Mouse (Mus musculus): ENCODE data around the gene Tnfsf13b. TPM values are rescaled to one million over a fixed set of nuclear protein-coding genes. Genes with fewer than 3 reads are reported as not detected.

Tnfsf13b gene
- total and polyA plus RNA-seq, 2 experiments from 2014 or later: 0.47 to 0.93 TPM

DNA sequence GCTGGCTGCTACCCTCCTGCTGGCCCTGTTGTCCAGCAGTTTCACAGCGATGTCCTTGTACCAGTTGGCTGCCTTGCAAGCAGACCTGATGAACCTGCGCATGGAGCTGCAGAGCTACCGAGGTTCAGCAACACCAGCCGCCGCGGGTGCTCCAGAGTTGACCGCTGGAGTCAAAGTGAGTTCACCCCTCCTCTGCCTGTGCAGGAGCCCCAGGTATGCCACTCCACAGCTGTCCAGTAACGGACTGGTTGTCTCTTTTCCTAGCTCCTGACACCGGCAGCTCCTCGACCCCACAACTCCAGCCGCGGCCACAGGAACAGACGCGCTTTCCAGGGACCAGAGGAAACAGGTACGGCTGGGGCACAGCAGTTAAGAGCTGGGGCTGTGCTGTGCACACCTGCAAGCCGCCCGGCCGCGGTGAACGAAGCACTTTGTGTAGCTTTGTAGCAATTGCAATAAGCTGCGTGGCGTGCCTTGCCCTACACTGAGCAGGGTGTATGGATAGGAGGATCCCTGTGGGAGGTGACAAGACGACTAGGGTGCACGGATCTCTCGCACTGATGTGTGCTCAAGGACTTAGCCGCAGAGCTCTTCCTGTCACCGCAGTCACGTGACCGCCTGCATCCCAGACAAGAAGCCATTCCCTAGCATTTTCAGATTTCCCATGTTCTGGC, 856 bp downstream of the Tnfsf13b start:
- no peaks in the 10 kb centered on the region for H3K9me3 ChIP-seq (ENCODE audit: low read length)
- 4% methylated on average over 29 of the region's 29 CpGs for WGBS
- H3K36me3 ChIP-seq (ENCODE audit: insufficient read depth, low read length): no peaks in the 10 kb centered on the region
- peak; percentile 71 for ATAC-seq
- peak overlapping the region; percentile 61 for H3K4me2 ChIP-seq (ENCODE audit: low read depth, low read length)
- H3K27ac ChIP-seq: no peak overlapping the region
- TF ChIP-seq CTCF (IDR thresholded peaks at IDR 0.05; ENCODE audit: low read depth): no peak
- H3K9ac ChIP-seq (replicated peaks; ENCODE audit: low read length): peak overlapping the region; percentile 29
- H3K27me3 ChIP-seq (ENCODE audit: insufficient read depth, low read length): no peaks in the 10 kb centered on the region
- peak; percentile 57 for DNase-seq (ENCODE audit: low spot score)
- H3K4me1 ChIP-seq (ENCODE audit: insufficient read depth, low read length): 0 out of 2 replicates have a peak, but pooled peaks cover 10% of the 10 kb centered on the region
- H3K4me3 ChIP-seq (ENCODE audit: low read length): peak overlapping the region; percentile 33

DNA sequence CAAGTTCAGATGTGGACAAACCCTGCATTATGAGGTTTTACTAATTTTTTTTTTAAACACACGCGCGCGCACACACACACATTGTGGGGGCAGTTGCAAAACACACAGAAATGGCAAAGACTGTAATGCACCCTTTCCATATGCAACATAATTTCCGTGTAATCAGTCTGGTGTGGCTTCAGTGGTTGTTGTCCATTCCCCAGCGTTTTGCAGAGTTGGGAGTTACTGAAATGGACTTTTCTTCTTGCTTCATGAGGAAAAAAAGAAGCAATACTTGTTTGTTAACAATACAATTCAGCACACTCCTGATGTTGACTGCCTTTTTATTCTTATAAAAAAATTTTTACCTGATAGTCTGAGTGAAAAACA, 1.4 kb downstream of the Tnfsf13b start:
- 0 out of 2 replicates have a peak, but pooled peaks have one; percentile 5 for ATAC-seq
- H3K4me3 ChIP-seq (ENCODE audit: low read length): peak overlapping the region; percentile 33
- peak overlapping the region; percentile 61 for H3K4me2 ChIP-seq (ENCODE audit: low read depth, low read length)
- H3K9ac ChIP-seq (replicated peaks; ENCODE audit: low read length): no peak overlapping the region; the same call in 1 of the 2 replicates
- TF ChIP-seq CTCF (IDR thresholded peaks at IDR 0.05; ENCODE audit: low read depth): no peak
- DNase-seq (ENCODE audit: low spot score): no peak
- no peak overlapping the region for H3K27ac ChIP-seq
- no peaks in the 10 kb centered on the region for H3K9me3 ChIP-seq (ENCODE audit: low read length)
- H3K4me1 ChIP-seq (ENCODE audit: insufficient read depth, low read length): 0 out of 2 replicates have a peak, but pooled peaks cover 10% of the 10 kb centered on the region
- H3K36me3 ChIP-seq (ENCODE audit: insufficient read depth, low read length): no peaks in the 10 kb centered on the region
- no peaks in the 10 kb centered on the region for H3K27me3 ChIP-seq (ENCODE audit: insufficient read depth, low read length)
- WGBS: 37% methylated on average over 6 of the region's 6 CpGs

DNA sequence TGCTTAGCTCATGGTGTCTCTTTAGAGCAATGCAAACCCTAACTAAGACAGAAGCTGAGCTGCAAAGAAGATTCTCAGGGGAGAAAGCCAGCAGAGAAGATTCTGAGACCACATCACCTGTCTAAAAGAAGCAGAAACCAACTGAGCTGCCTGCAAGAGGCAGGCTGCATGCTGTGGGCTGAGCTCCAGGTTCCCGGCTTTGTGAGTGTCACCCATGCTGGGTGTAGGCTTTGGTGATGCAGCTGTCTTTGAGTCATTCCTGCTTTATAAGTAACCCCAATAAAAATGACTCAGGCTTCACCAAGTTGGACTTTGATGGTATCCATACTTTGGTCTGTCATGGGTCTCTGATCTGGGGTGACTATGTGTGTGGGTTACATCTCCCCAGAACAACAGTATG, 10.0 kb downstream of the Tnfsf13b start:
- H3K4me3 ChIP-seq (ENCODE audit: low read length): no peak overlapping the region
- H3K4me1 ChIP-seq (ENCODE audit: insufficient read depth, low read length): no peaks in the 10 kb centered on the region
- H3K9ac ChIP-seq (replicated peaks; ENCODE audit: low read length): no peak overlapping the region
- H3K9me3 ChIP-seq (ENCODE audit: low read length): no peaks in the 10 kb centered on the region
- H3K4me2 ChIP-seq (ENCODE audit: low read depth, low read length): no peak overlapping the region
- 74% methylated on average over 1 of the region's 1 CpGs for WGBS
- no peak overlapping the region for H3K27ac ChIP-seq
- ATAC-seq (no peak), DNase-seq (ENCODE audit: low spot score) (no peak)
- H3K36me3 ChIP-seq (ENCODE audit: insufficient read depth, low read length): no peaks in the 10 kb centered on the region
- no peak for TF ChIP-seq CTCF (IDR thresholded peaks at IDR 0.05; ENCODE audit: low read depth)
- H3K27me3 ChIP-seq (ENCODE audit: insufficient read depth, low read length): no peaks in the 10 kb centered on the region

DNA sequence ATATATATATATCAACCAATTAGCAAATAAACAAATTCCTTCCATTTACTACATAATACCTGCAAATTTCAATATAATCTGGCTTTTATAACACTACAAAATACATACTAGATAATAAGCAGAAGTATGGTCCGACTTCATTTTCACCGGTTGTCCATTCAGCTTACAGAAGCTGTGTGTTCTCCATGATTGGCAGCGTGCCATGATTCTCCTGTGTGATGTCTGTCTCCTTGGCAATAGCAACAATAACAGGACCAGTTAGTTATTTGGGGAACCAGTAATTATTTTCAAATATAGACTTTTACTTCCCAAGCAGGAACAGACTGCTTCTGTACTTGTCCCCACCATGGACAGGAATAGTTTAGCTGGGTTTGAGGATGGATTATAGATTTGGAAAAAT, 11.0 kb downstream of the Tnfsf13b start:
- Histone ChIP-seq H3K4me3 (ENCODE audit: low read length) (no peak overlapping the region), H3K9me3 (ENCODE audit: low read length) (no peaks in the 10 kb centered on the region), H3K27ac (no peak overlapping the region), H3K4me2 (ENCODE audit: low read depth, low read length) (no peak overlapping the region), H3K4me1 (ENCODE audit: insufficient read depth, low read length) (no peaks in the 10 kb centered on the region), H3K27me3 (ENCODE audit: insufficient read depth, low read length) (no peaks in the 10 kb centered on the region), H3K9ac (replicated peaks; ENCODE audit: low read length) (no peak overlapping the region), H3K36me3 (ENCODE audit: insufficient read depth, low read length) (no peaks in the 10 kb centered on the region)
- DNase-seq (ENCODE audit: low spot score) (peak; percentile 77), ATAC-seq (no peak)
- 32% methylated on average over 3 of the region's 3 CpGs for WGBS
- no peak for TF ChIP-seq CTCF (IDR thresholded peaks at IDR 0.05; ENCODE audit: low read depth)

DNA sequence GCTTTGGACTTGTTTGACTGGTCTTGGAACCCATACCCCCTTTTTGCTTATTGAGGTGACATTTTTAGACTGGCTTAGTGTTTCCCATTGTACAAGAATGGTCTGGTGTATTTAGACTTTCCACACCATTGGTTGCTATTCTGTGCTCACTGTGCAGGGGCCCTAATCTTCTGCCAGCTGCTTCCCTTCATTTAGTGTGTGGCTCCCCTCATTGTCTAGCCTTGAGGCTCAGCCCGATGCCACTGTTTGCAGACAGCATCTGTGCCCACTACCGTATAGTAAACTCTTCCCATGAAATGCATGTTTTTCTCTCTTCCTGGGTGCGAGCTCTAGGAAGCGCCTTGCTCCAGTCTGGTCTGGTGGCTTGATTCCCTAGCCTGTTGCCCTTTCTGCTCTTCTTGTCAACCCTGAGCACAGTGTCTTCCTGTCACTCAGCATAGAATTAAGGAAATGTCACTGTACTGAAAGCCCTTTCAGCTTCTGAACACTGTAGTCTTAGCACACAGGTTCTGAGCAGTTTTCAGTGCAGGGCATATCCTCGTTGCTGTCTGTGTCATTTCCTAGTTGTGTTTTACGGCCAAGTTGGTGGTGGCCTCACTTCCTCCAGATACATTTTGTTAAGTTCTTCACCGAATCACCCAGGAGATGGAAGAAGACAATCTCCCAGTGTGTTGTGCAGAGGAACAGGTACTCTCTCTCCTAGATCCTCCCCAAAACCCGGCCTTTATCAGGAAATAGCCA, 24.2 kb downstream of the Tnfsf13b start:
- Histone ChIP-seq H3K9ac (replicated peaks; ENCODE audit: low read length) (no peak overlapping the region), H3K9me3 (ENCODE audit: low read length) (no peaks in the 10 kb centered on the region; the same call in 1 of the 2 replicates), H3K4me1 (ENCODE audit: insufficient read depth, low read length) (no peaks in the 10 kb centered on the region), H3K36me3 (ENCODE audit: insufficient read depth, low read length) (no peaks in the 10 kb centered on the region), H3K27me3 (ENCODE audit: insufficient read depth, low read length) (no peaks in the 10 kb centered on the region), H3K27ac (no peak overlapping the region), H3K4me2 (ENCODE audit: low read depth, low read length) (no peak overlapping the region), H3K4me3 (ENCODE audit: low read length) (no peak overlapping the region)
- DNase-seq (ENCODE audit: low spot score) (no peak), ATAC-seq (no peak)
- WGBS: 68% methylated on average over 8 of the region's 8 CpGs
- TF ChIP-seq CTCF (IDR thresholded peaks at IDR 0.05; ENCODE audit: low read depth): no peak

DNA sequence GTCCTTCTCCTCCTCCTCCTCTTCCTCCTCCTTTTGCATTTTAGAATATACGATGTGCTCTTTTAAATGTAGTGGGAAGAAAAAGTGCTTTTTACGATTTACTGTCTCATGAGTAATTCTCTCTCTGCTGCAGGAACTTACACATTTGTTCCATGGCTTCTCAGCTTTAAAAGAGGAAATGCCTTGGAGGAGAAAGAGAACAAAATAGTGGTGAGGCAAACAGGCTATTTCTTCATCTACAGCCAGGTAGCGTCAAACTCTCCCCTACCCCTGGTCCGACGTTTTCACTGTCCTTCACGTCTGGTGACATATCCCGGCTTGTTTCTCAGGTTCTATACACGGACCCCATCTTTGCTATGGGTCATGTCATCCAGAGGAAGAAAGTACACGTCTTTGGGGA, 24.9 kb downstream of the Tnfsf13b start:
- 85% methylated on average over 9 of the region's 9 CpGs for WGBS

DNA sequence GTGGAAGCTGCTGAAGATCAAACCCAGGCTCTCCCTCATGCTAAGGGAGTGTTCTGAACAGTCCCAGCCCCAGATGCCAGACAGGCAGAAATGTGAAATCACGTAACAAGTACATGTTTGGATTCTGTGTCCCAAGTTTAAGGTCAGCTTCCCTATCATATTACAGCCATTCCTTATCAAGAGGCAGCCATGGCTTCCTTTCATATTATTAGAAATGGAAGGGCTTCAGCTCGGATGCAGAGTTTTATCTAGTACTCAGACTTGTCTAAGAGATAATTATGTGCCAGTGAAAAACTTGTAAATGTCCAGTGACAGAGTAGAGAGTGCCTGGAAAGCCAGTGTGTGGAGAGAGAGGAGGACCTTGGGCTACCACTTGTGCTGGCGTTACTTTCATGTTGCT, 34.6 kb downstream of the Tnfsf13b start:
- DNase-seq (ENCODE audit: low spot score) (no peak), ATAC-seq (no peak)
- Histone ChIP-seq H3K27ac (no peak overlapping the region), H3K9ac (replicated peaks; ENCODE audit: low read length) (no peak overlapping the region), H3K4me2 (ENCODE audit: low read depth, low read length) (no peak overlapping the region), H3K9me3 (ENCODE audit: low read length) (no peaks in the 10 kb centered on the region), H3K4me3 (ENCODE audit: low read length) (no peak overlapping the region), H3K27me3 (ENCODE audit: insufficient read depth, low read length) (no peaks in the 10 kb centered on the region), H3K4me1 (ENCODE audit: insufficient read depth, low read length) (no peaks in the 10 kb centered on the region), H3K36me3 (ENCODE audit: insufficient read depth, low read length) (no peaks in the 10 kb centered on the region)
- WGBS: 75% methylated on average over 3 of the region's 3 CpGs
- no peak for TF ChIP-seq CTCF (IDR thresholded peaks at IDR 0.05; ENCODE audit: low read depth)

More for the DNA sequence above, 24.9 kb downstream of the Tnfsf13b start:
- no peaks in the 10 kb centered on the region for H3K27me3 ChIP-seq (ENCODE audit: insufficient read depth, low read length)
- H3K4me3 ChIP-seq (ENCODE audit: low read length): no peak overlapping the region
- ATAC-seq (no peak), DNase-seq (ENCODE audit: low spot score) (no peak)
- no peaks in the 10 kb centered on the region for H3K36me3 ChIP-seq (ENCODE audit: insufficient read depth, low read length)
- no peaks in the 10 kb centered on the region; the same call in 1 of the 2 replicates for H3K9me3 ChIP-seq (ENCODE audit: low read length)
- no peaks in the 10 kb centered on the region for H3K4me1 ChIP-seq (ENCODE audit: insufficient read depth, low read length)
- TF ChIP-seq CTCF (IDR thresholded peaks at IDR 0.05; ENCODE audit: low read depth): no peak
- H3K9ac ChIP-seq (replicated peaks; ENCODE audit: low read length): no peak overlapping the region
- H3K4me2 ChIP-seq (ENCODE audit: low read depth, low read length): no peak overlapping the region
- no peak overlapping the region for H3K27ac ChIP-seq

All from hindbrain, postnatal 0 days (tissue).